Mouse (Mus musculus) splenic B cell, adult 2 months (primary cell): ENCODE measurements at regions not wholly inside any gene's neighbourhood (a gene's known extent, or its start where the extent isn't known, plus 50 kb on each side); places are given as distances from the start of the nearest gene placed in this dataset.

Experiments
- DNase-seq: peaks from one replicate; pipeline ENCODE4 v3.0.0-alpha.2; 2011; ENCODE audit warnings: low read depth, low spot score
- H3K27me3 ChIP-seq: 2 replicates; pipeline ENCODE4 v1.6.1; 2012; ENCODE audit warnings: mild to moderate bottlenecking, low read length, moderate library complexity, mixed read lengths; ENCODE audit not compliant: control insufficient read depth, poor library complexity, insufficient read depth, severe bottlenecking
- H3K36me3 ChIP-seq: 2 replicates; pipeline ENCODE4 v1.6.1; 2012; ENCODE audit warnings: mild to moderate bottlenecking, low read length, moderate library complexity, mixed read lengths; ENCODE audit not compliant: control insufficient read depth, poor library complexity, insufficient read depth, severe bottlenecking

GRCm38 (mm10) chr7:72518421-72518972 lies 212.1 kb upstream of the Mctp2 start:
- no peak for DNase-seq
- Histone ChIP-seq H3K27me3 (no peaks in the 10 kb centered on the region), H3K36me3 (no peaks in the 10 kb centered on the region)

GRCm38 (mm10) chr7:72519359-72520115 lies 213.1 kb upstream of the Mctp2 start:
- Histone ChIP-seq H3K27me3 (no peaks in the 10 kb centered on the region), H3K36me3 (no peaks in the 10 kb centered on the region)
- no peak for DNase-seq

GRCm38 (mm10) chr7:72528873-72529272 lies 222.5 kb upstream of the Mctp2 start:
- no peak for DNase-seq
- no peaks in the 10 kb centered on the region for H3K36me3 ChIP-seq
- H3K27me3 ChIP-seq, result no peaks in the 10 kb centered on the region

- no peaks in the 10 kb centered on the region for H3K27me3 ChIP-seq
- no peak for DNase-seq
Measured at GRCm38 (mm10) chr7:72538288-72538687, 231.9 kb upstream of the Mctp2 start.

GRCm38 (mm10) chr7:72539915-72540314 lies 233.5 kb upstream of the Mctp2 start:
- no peak for DNase-seq
- no peaks in the 10 kb centered on the region for H3K27me3 ChIP-seq
- H3K36me3 ChIP-seq, result no peaks in the 10 kb centered on the region

More at GRCm38 (mm10) chr7:72538288-72538687, 231.9 kb upstream of the Mctp2 start:
- H3K36me3 ChIP-seq, result no peaks in the 10 kb centered on the region

GRCm38 (mm10) chr7:72541521-72542478 lies 235.4 kb upstream of the Mctp2 start:
- H3K36me3 ChIP-seq, result no peaks in the 10 kb centered on the region
- no peak for DNase-seq
- no peaks in the 10 kb centered on the region for H3K27me3 ChIP-seq

GRCm38 (mm10) chr7:72543501-72543900 lies 237.1 kb upstream of the Mctp2 start:
- Histone ChIP-seq H3K36me3 (no peaks in the 10 kb centered on the region), H3K27me3 (no peaks in the 10 kb centered on the region)
- DNase-seq, result no peak

- H3K36me3 ChIP-seq, result no peaks in the 10 kb centered on the region
- H3K27me3 ChIP-seq, result no peaks in the 10 kb centered on the region
- DNase-seq, result no peak
Measured at GRCm38 (mm10) chr7:72543946-72544345, 237.5 kb upstream of the Mctp2 start.

- no peak for DNase-seq
- Histone ChIP-seq H3K36me3 (no peaks in the 10 kb centered on the region), H3K27me3 (no peaks in the 10 kb centered on the region)
Measured at GRCm38 (mm10) chr7:72567378-72567777, 261.0 kb upstream of the Mctp2 start.

- H3K27me3 ChIP-seq, result no peaks in the 10 kb centered on the region
- DNase-seq, result no peak
- no peaks in the 10 kb centered on the region for H3K36me3 ChIP-seq
Measured at GRCm38 (mm10) chr7:72569177-72569576, 262.8 kb upstream of the Mctp2 start.

- DNase-seq, result no peak
Measured at GRCm38 (mm10) chr7:72574316-72574715, 267.9 kb upstream of the Mctp2 start.

GRCm38 (mm10) chr7:72584427-72584826 lies 278.0 kb upstream of the Mctp2 start:
- no peaks in the 10 kb centered on the region for H3K27me3 ChIP-seq
- H3K36me3 ChIP-seq, result no peaks in the 10 kb centered on the region
- DNase-seq, result no peak

More at GRCm38 (mm10) chr7:72574316-72574715, 267.9 kb upstream of the Mctp2 start:
- Histone ChIP-seq H3K27me3 (no peaks in the 10 kb centered on the region), H3K36me3 (no peaks in the 10 kb centered on the region)

GRCm38 (mm10) chr7:72589241-72589668 lies 282.8 kb upstream of the Mctp2 start:
- DNase-seq, result no peak
- H3K36me3 ChIP-seq, result no peaks in the 10 kb centered on the region
- H3K27me3 ChIP-seq, result no peaks in the 10 kb centered on the region

- Histone ChIP-seq H3K36me3 (no peaks in the 10 kb centered on the region), H3K27me3 (no peaks in the 10 kb centered on the region)
- DNase-seq, result no peak
Measured at GRCm38 (mm10) chr7:72590351-72591115, 284.1 kb upstream of the Mctp2 start.
